Mouse (Mus musculus) hematopoietic multipotent progenitor cell, adult 10-12 weeks (in vitro differentiated cells): ENCODE data around the gene 1700007K13Rik. TPM values are rescaled to one million over a fixed set of nuclear protein-coding genes. Genes with fewer than 3 reads are reported as not detected.

Experiments
- polyA plus RNA-seq: library from polyadenylated mRNA; stranded (reverse); fragments of >175 nt; gene quantifications from 2 replicates; pipeline ENCODE4 v1.2.3, GENCODE M21; 2012; ENCODE audit warnings: low replicate concordance

1700007K13Rik gene
- not detected in 2 replicates for polyA plus RNA-seq

GRCm38 (mm10) chr2:28465836-28466518 lies at the start of gene 1700007K13Rik:
Gene 1700007K13Rik, minus strand, starts transcription at chr2:28466332.

GRCm38 (mm10) chr2:28512798-28513401 lies 46.8 kb upstream of the 1700007K13Rik start, which contains the start of gene Ralgds:
Gene Ralgds, plus strand, starts transcription at chr2:28513125.

GRCm38 (mm10) chr2:28505795-28506194 lies 39.7 kb upstream of the 1700007K13Rik start, which contains the start of gene Gm10134:
Gene Gm10134, plus strand, starts transcription at chr2:28506095.

GRCm38 (mm10) chr2:28496671-28497070 lies 30.5 kb upstream of the 1700007K13Rik start, which contains the start of gene Gbgt1:
Gene Gbgt1, plus strand, starts transcription at chr2:28496891.

GRCm38 (mm10) chr2:28467860-28468485 lies 1.8 kb upstream of the 1700007K13Rik start, which contains the start of gene Mrps2:
Gene Mrps2, plus strand, starts transcription at chr2:28468066.

GRCm38 (mm10) chr2:28446515-28447314 lies 19.4 kb downstream of the 1700007K13Rik start, which contains the start of gene Ppp1r26:
Gene Ppp1r26, plus strand, starts transcription at chr2:28446800.

Other genes with a start within 250 kb of the 1700007K13Rik start
- 0.18 and 0.24 TPM in 2 replicates for gene Ppp1r26, start 19.5 kb downstream of the 1700007K13Rik start, polyA plus RNA-seq
- gene Mrps2, start 1.7 kb upstream of the 1700007K13Rik start, polyA plus RNA-seq = 19.1 and 30.2 TPM in 2 replicates
- gene Gbgt1, start 30.6 kb upstream of the 1700007K13Rik start, polyA plus RNA-seq = 2.6 and 2.7 TPM in 2 replicates
- 0.44 TPM in 1 of 2 replicates, not detected in the other for gene Gm10134, start 39.8 kb upstream of the 1700007K13Rik start, polyA plus RNA-seq
- 31.7 and 33.8 TPM in 2 replicates for gene Ralgds, start 46.8 kb upstream of the 1700007K13Rik start, polyA plus RNA-seq
- 0.48 TPM in 1 of 2 replicates, not detected in the other for gene Cel, start 97.1 kb upstream of the 1700007K13Rik start, polyA plus RNA-seq
- gene Gtf3c5, start 117.4 kb upstream of the 1700007K13Rik start, polyA plus RNA-seq = 6.3 and 11.3 TPM in 2 replicates
- 2.2 and 37.9 TPM in 2 replicates for gene Gfi1b, start 155.7 kb upstream of the 1700007K13Rik start, polyA plus RNA-seq
- gene Tsc1, start 174.9 kb upstream of the 1700007K13Rik start, polyA plus RNA-seq = 3.1 and 7.3 TPM in 2 replicates
- 0.58 and 0.88 TPM in 2 replicates for gene Spaca9, start 233.4 kb upstream of the 1700007K13Rik start, polyA plus RNA-seq
- 0.72 and 1.2 TPM in 2 replicates for gene Ak8, start 233.8 kb upstream of the 1700007K13Rik start, polyA plus RNA-seq